Mouse (Mus musculus): Measurements from ENCODE around the gene Wfdc18. TPM values are rescaled to one million over a fixed set of nuclear protein-coding genes. Genes with fewer than 3 reads are reported as not detected.

The Wfdc18 gene
- total and polyA plus RNA-seq, 3 experiments, result not detected

DNA sequence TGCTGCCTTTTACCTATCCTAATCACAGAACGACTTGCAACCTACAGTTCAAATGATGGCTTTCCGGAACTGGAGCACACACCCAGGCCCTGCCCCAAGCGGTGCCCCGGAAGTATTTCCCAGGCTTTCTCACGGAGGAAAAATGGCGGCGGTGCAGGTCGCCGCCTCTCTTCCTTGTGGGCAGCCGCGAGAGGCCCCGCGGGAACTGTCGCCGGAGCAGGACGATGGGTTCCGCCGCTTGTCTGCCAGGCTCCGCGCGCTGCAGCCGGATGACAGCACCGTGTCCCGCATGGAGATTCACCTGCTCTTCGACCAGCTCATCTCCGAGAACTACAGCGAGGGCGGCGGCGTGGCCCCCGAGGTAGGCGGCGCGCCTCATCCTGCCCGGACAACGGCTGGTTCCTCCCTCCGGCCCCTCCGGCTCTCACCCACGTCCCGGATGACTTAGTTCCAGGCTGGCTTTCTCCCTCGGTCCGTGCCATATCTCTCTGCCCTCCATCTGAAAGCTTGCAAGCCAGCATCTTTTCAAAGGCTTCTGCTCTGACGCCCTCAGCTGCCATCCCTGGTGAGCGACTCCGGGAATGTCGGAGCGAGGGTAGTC is 44.9 kb downstream of the Wfdc18 start, which contains the start of gene Heatr6:
Heatr6 (plus strand) TSS at position 116 of the 601 bp plus-strand sequence.
- Histone ChIP-seq H3K27me3 (ENCODE audit: control insufficient read depth in 1 of 2, insufficient read depth in 2 of 2, low read length in 2 of 2) (peaks cover 1 to 3% of the 10 kb centered on the region in 2 experiments; a peak in 3 of 4 replicates), H3K4me1 (ENCODE audit: control insufficient read depth in 1 of 2, insufficient read depth in 2 of 2, low read length in 2 of 2) (peaks cover 0 to 6% of the 10 kb centered on the region in 2 experiments; a peak in 1 of 4 replicates), H3K27ac (ENCODE audit: control insufficient read depth, low read depth, low read length) (peak within 1 kb of the TSS; percentile 75), H3K9me3 (replicated peaks; ENCODE audit: insufficient read depth, low read length) (no peaks in the 10 kb centered on the region), H3K36me3 (ENCODE audit: control insufficient read depth in 1 of 2, insufficient read depth in 2 of 2, low read length in 2 of 2) (peaks cover 3 to 6% of the 10 kb centered on the region in 2 experiments), H3K79me2 (ENCODE audit: control insufficient read depth, insufficient read depth, low read length, poor library complexity) (peaks cover 13% of the 10 kb centered on the region), H3K4me3 (ENCODE audit: control insufficient read depth in 1 of 2, insufficient read depth in 1 of 2, low read depth in 2 of 2, low read length in 2 of 2) (peak within 1 kb of the TSS; percentile 72 to 96), H3K9ac (ENCODE audit: control insufficient read depth, low read depth, low read length, poor library complexity, severe bottlenecking) (peak within 1 kb of the TSS; percentile 88)
- DNase-seq (ENCODE audit: low read depth, low spot score), result peak; percentile 96
- TF ChIP-seq TBP (IDR thresholded peaks at IDR 0.05; ENCODE audit: low read depth, low read length) (peak; percentile 72), MAZ (IDR thresholded peaks at IDR 0.05; ENCODE audit: low read depth, low read length) (no peak), MAX (IDR thresholded peaks at IDR 0.05; ENCODE audit: low read length) (peak; percentile 63; the same call in 1 of the 2 replicates), HCFC1 (IDR thresholded peaks at IDR 0.05; ENCODE audit: low read depth, low read length) (peak; percentile 84), MYC (IDR thresholded peaks at IDR 0.05; ENCODE audit: low read depth, low read length) (peak; percentile 44; the same call in 1 of the 2 replicates), NRF1 (IDR thresholded peaks at IDR 0.05; ENCODE audit: insufficient read depth, low read depth, low read length, poor library complexity, severe bottlenecking) (no peak), RCOR1 (IDR thresholded peaks at IDR 0.05; ENCODE audit: low read depth, low read length) (no peak), TCF12 (IDR thresholded peaks at IDR 0.05; ENCODE audit: low read depth, low read length) (peak; percentile 43; the same call in 1 of the 2 replicates), UBTF (IDR thresholded peaks at IDR 0.05; ENCODE audit: borderline replicate concordance, insufficient read depth, low read depth, low read length) (no peak), MAFK (IDR thresholded peaks at IDR 0.05; ENCODE audit: borderline replicate concordance, low read depth, low read length) (no peak), ELF1 (IDR thresholded peaks at IDR 0.05; ENCODE audit: low read depth, low read length) (peak; percentile 70; the same call in 1 of the 2 replicates), POLR2AphosphoS2 (IDR thresholded peaks at IDR 0.05; ENCODE audit: low read length) (0 out of 2 replicates have a peak, but pooled peaks have one; percentile 51), POLR2A (IDR thresholded peaks at IDR 0.05; ENCODE audit: control insufficient read depth in 1 of 2, insufficient read depth in 1 of 2, low read depth in 1 of 2, low read length in 2 of 2, poor library complexity in 1 of 2) (peak; percentile 83 to 90), USF1 (IDR thresholded peaks at IDR 0.05; ENCODE audit: low read depth, low read length) (no peak), EP300 (IDR thresholded peaks at IDR 0.05; ENCODE audit: low read depth in 1 of 2, low read length in 2 of 2) (0 out of 4 replicates have a peak, but pooled peaks of 1 of the 2 experiments have one; percentile 24), NELFE (IDR thresholded peaks at IDR 0.05; ENCODE audit: low read depth, low read length) (peak; percentile 64), ETS1 (IDR thresholded peaks at IDR 0.05; ENCODE audit: low read depth, low read length) (0 out of 2 replicates have a peak, but pooled peaks have one; percentile 6), CTCF (IDR thresholded peaks at IDR 0.05 in 2 of 3, conservative IDR thresholded peaks at IDR 0.05 in 1 of 3; ENCODE audit: control insufficient read depth in 1 of 3, insufficient read depth in 1 of 3, low read depth in 2 of 3, low read length in 3 of 3, poor library complexity in 1 of 3, severe bottlenecking in 1 of 3) (peak in 1 of 3 experiments; percentile 26; a peak in 1 of 6 replicates), MYB (IDR thresholded peaks at IDR 0.05; ENCODE audit: low read depth, low read length) (peak; percentile 63; the same call in 1 of the 2 replicates), POLR2AphosphoS5 (IDR thresholded peaks at IDR 0.05; ENCODE audit: borderline replicate concordance, low read depth, low read length) (no peak), SIN3A (IDR thresholded peaks at IDR 0.05; ENCODE audit: low read length) (peak; percentile 16), CHD1 (IDR thresholded peaks at IDR 0.05; ENCODE audit: low read depth, low read length) (0 out of 2 replicates have a peak, but pooled peaks have one; percentile 59), KAT2A (conservative IDR thresholded peaks at IDR 0.05; ENCODE audit: low read depth, low read length) (no peak; the same call in 1 of the 2 replicates), MXI1 (IDR thresholded peaks at IDR 0.05; ENCODE audit: low read depth, low read length) (peak; percentile 73)

Measured in MEL (cell line).